Mouse (Mus musculus): ENCODE data around the gene 4933427D14Rik. TPM values are rescaled to one million over a fixed set of nuclear protein-coding genes. Genes with fewer than 3 reads are reported as not detected.

4933427D14Rik gene
- total and polyA plus RNA-seq, 3 experiments = 14.5 to 19.6 TPM; not detected in 1

GRCm38 (mm10) chr11:72145182-72145876, 61.9 kb downstream of the 4933427D14Rik start:
- TF ChIP-seq SMC3 (IDR thresholded peaks at IDR 0.05; ENCODE audit: low read depth, low read length) = peak; percentile 47
- no peak for TF ChIP-seq MAZ (IDR thresholded peaks at IDR 0.05; ENCODE audit: low read depth, low read length)
- peak; percentile 65 to 86 (median 70) for TF ChIP-seq CTCF (IDR thresholded peaks at IDR 0.05 in 2 of 3, conservative IDR thresholded peaks at IDR 0.05 in 1 of 3; ENCODE audit: control insufficient read depth in 1 of 3, insufficient read depth in 1 of 3, low read depth in 2 of 3, low read length in 3 of 3, poor library complexity in 1 of 3, severe bottlenecking in 1 of 3)
- TF ChIP-seq RAD21 (IDR thresholded peaks at IDR 0.05; ENCODE audit: low read depth, low read length) = peak; percentile 27
- Histone ChIP-seq H3K4me3 (ENCODE audit: control insufficient read depth in 1 of 2, insufficient read depth in 1 of 2, low read depth in 2 of 2, low read length in 2 of 2) (no peak overlapping the region), H3K27me3 (ENCODE audit: control insufficient read depth in 1 of 2, insufficient read depth in 2 of 2, low read length in 2 of 2) (peaks cover 0 to 1% of the 10 kb centered on the region in 2 experiments; a peak in 1 of 4 replicates), H3K9me3 (replicated peaks; ENCODE audit: insufficient read depth, low read length) (no peaks in the 10 kb centered on the region), H3K36me3 (ENCODE audit: control insufficient read depth in 1 of 2, insufficient read depth in 2 of 2, low read length in 2 of 2) (no peaks in the 10 kb centered on the region), H3K4me1 (ENCODE audit: control insufficient read depth in 1 of 2, insufficient read depth in 2 of 2, low read length in 2 of 2) (no peaks in the 10 kb centered on the region), H3K9ac (ENCODE audit: control insufficient read depth, low read depth, low read length, poor library complexity, severe bottlenecking) (no peak overlapping the region), H3K27ac (ENCODE audit: control insufficient read depth, low read depth, low read length) (no peak overlapping the region), H3K79me2 (ENCODE audit: control insufficient read depth, insufficient read depth, low read length, poor library complexity) (no peaks in the 10 kb centered on the region)
- peak; percentile 58 for DNase-seq (ENCODE audit: low read depth, low spot score)

- H3K27me3 ChIP-seq (ENCODE audit: control insufficient read depth in 1 of 2, insufficient read depth in 2 of 2, low read length in 2 of 2) = peaks cover 0 to 1% of the 10 kb centered on the region in 2 experiments; a peak in 1 of 4 replicates
- H3K9me3 ChIP-seq (replicated peaks; ENCODE audit: insufficient read depth, low read length) = no peaks in the 10 kb centered on the region
- no peaks in the 10 kb centered on the region for H3K36me3 ChIP-seq (ENCODE audit: control insufficient read depth in 1 of 2, insufficient read depth in 2 of 2, low read length in 2 of 2)
- no peak overlapping the region for H3K9ac ChIP-seq (ENCODE audit: control insufficient read depth, low read depth, low read length, poor library complexity, severe bottlenecking)
- no peak for TF ChIP-seq TCF12 (IDR thresholded peaks at IDR 0.05; ENCODE audit: low read depth, low read length)
- TF ChIP-seq ZMIZ1 (IDR thresholded peaks at IDR 0.05; ENCODE audit: low read depth, low read length) = no peak
- no peak for TF ChIP-seq USF2 (IDR thresholded peaks at IDR 0.05; ENCODE audit: borderline replicate concordance in 1 of 2, insufficient read depth in 1 of 2, low read depth in 1 of 2, low read length in 2 of 2)
- TF ChIP-seq USF1 (IDR thresholded peaks at IDR 0.05; ENCODE audit: low read depth, low read length) = no peak
- no peak for TF ChIP-seq NELFE (IDR thresholded peaks at IDR 0.05; ENCODE audit: low read depth, low read length)
- TF ChIP-seq CTCF (IDR thresholded peaks at IDR 0.05 in 2 of 3, conservative IDR thresholded peaks at IDR 0.05 in 1 of 3; ENCODE audit: control insufficient read depth in 1 of 3, insufficient read depth in 1 of 3, low read depth in 2 of 3, low read length in 3 of 3, poor library complexity in 1 of 3, severe bottlenecking in 1 of 3) = no peak
- no peak for TF ChIP-seq ZC3H11A (IDR thresholded peaks at IDR 0.05; ENCODE audit: low read depth, low read length)
- TF ChIP-seq MYB (IDR thresholded peaks at IDR 0.05; ENCODE audit: low read depth, low read length) = no peak
- no peak for TF ChIP-seq JUND (IDR thresholded peaks at IDR 0.05; ENCODE audit: low read depth, low read length)
- no peak for TF ChIP-seq TAL1 (IDR thresholded peaks at IDR 0.05; ENCODE audit: low read length)
- no peak for TF ChIP-seq MAX (IDR thresholded peaks at IDR 0.05; ENCODE audit: low read length)
- no peak for TF ChIP-seq ETS1 (IDR thresholded peaks at IDR 0.05; ENCODE audit: low read depth, low read length)
- no peak for DNase-seq (ENCODE audit: low read depth, low spot score)
- H3K79me2 ChIP-seq (ENCODE audit: control insufficient read depth, insufficient read depth, low read length, poor library complexity) = no peaks in the 10 kb centered on the region
- no peak overlapping the region for H3K27ac ChIP-seq (ENCODE audit: control insufficient read depth, low read depth, low read length)
- H3K4me3 ChIP-seq (ENCODE audit: control insufficient read depth in 1 of 2, insufficient read depth in 1 of 2, low read depth in 2 of 2, low read length in 2 of 2) = no peak overlapping the region
- H3K4me1 ChIP-seq (ENCODE audit: control insufficient read depth in 1 of 2, insufficient read depth in 2 of 2, low read length in 2 of 2) = no peaks in the 10 kb centered on the region
These were observed 64.4 kb downstream of the 4933427D14Rik start for GRCm38 (mm10) chr11:72142889-72143288.

All from MEL (cell line).